Mouse (Mus musculus) intestine, embryonic 14.5 days (tissue): Measurements from ENCODE around the gene Olfr1349. TPM values are rescaled to one million over a fixed set of nuclear protein-coding genes. Genes with fewer than 3 reads are reported as not detected.
"Not testable (repeated sequence)": the region's sequence is repeated elsewhere in the genome, so short reads cannot be mapped to it uniquely, and the experiment has no call there.

ENCODE experiments used
- ATAC-seq: fragments of 200-750 bp; cut with Nextera tagmentation; replicated peaks from 2 replicates; pipeline ENCODE4 v1.8.0; 2017; ENCODE audit warnings: low read depth, moderate number of reproducible peaks, moderate TSS enrichment, moderate library complexity; ENCODE audit not compliant: low FRiP score, low TSS enrichment
- DNase-seq: peaks from one replicate; pipeline ENCODE4 v3.0.0-alpha.2; 2018; ENCODE audit warnings: low spot score
- H3K27ac ChIP-seq: fragments of 300-500 bp; sonication (generic); 2 replicates; pipeline ENCODE4 v1.5.1; 2014; ENCODE audit warnings: low read depth, mild to moderate bottlenecking, control low read depth
- H3K27me3 ChIP-seq: fragments of 300-500 bp; sonication (generic); replicated peaks from 2 replicates; pipeline ENCODE4 v1.6.1; 2014; ENCODE audit warnings: low read length, control low read depth; ENCODE audit not compliant: control insufficient read depth, insufficient read depth
- H3K36me3 ChIP-seq: fragments of 300-500 bp; sonication (generic); 2 replicates; pipeline ENCODE4 v1.6.1; 2014; ENCODE audit warnings: low read length, control low read depth; ENCODE audit not compliant: control insufficient read depth, insufficient read depth
- H3K4me1 ChIP-seq: fragments of 300-500 bp; sonication (generic); replicated peaks from 2 replicates; pipeline ENCODE4 v1.6.1; 2014; ENCODE audit warnings: low read length, control low read depth, mixed read lengths; ENCODE audit not compliant: control insufficient read depth, insufficient read depth
- H3K4me2 ChIP-seq: fragments of 300-500 bp; sonication (generic); 2 replicates; pipeline ENCODE4 v1.6.1; 2014; ENCODE audit warnings: low read length
- H3K4me3 ChIP-seq: fragments of 300-500 bp; sonication (generic); 2 replicates; pipeline ENCODE4 v1.5.1; 2014; ENCODE audit warnings: low read depth, low read length, control low read depth, mixed read lengths
- H3K9ac ChIP-seq: fragments of 300-500 bp; sonication (generic); 2 replicates; pipeline ENCODE4 v1.6.1; 2014; ENCODE audit warnings: mild to moderate bottlenecking, low read length
- H3K9me3 ChIP-seq: fragments of 300-500 bp; sonication (generic); 2 replicates; pipeline ENCODE4 v1.6.1; 2016; ENCODE audit warnings: low read length, control low read depth; ENCODE audit not compliant: control insufficient read depth
- WGBS: fragments of 180-500 bp; shearing (Covaris S2); extraction: QIAGEN DNeasy Blood & Tissue Kit; methylation state at CpG from one replicate; pipeline ENCODE4 v1.1.7; 2014; 5-methylcytosine and 5-hydroxymethylcytosine counted together
- polyA plus RNA-seq: library from polyadenylated mRNA; unstranded; fragments of >200 nt; fragmentation: Nextera tagmentation; extraction: Ambion mirVana; gene quantifications from 2 replicates; pipeline ENCODE4 v1.2.1, GENCODE M21; 2014

The Olfr1349 gene
- not detected in 2 replicates for polyA plus RNA-seq

DNA sequence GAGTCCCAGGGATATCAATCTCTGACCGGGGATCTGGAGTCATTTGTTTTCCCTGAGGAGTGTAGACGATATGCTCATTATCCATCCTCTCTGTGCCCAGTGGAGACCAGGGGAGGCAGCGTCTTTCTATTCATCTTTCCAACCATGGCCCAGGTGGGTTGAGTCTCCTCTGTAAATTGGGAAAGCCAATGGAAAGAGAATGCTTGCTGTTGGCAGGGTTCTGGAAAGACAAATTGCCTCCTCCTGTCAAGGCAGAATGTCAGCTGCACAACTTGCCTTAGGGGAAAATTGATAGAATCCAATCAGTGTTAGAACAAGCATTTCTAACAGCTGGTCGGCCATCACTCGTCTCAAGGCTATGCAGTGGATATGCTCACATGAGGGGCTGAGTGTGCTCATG is at the start of gene Olfr1349:
Gene Olfr1349 (minus strand): TSS at position 101 of the 400 bp plus-strand sequence.
- no peak within 1 kb of the TSS for H3K9ac ChIP-seq
- H3K4me1 ChIP-seq: no peaks in the 10 kb centered on the region
- no peak within 1 kb of the TSS for H3K27ac ChIP-seq
- H3K36me3 ChIP-seq: no peaks in the 10 kb centered on the region
- no peak for ATAC-seq
- no peaks in the 10 kb centered on the region for H3K9me3 ChIP-seq
- H3K4me2 ChIP-seq: no peak within 1 kb of the TSS
- DNase-seq: no peak
- H3K27me3 ChIP-seq: no peaks in the 10 kb centered on the region
- no peak within 1 kb of the TSS for H3K4me3 ChIP-seq
- WGBS: 82% methylated on average over 5 of the region's 5 CpGs

DNA sequence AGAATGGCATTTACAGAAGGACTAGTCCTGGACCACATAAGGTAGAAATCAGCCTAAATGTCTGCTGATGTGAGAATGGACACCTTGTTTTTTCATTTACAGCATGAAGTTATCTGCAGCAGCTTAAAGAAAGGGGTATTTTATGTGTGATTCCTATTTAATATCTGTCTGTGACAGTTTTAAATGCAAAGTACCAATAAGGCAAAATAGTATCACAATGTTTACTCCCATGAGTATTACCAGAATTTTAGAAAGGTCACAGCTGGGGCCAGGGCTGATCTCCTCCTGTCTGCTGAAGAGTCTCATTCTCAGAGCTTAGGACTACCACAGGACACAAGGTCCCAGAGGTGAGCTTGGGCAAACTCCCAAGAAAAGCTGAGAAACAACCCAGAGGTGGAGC is 41.8 kb upstream of the Olfr1349 start, which contains the start of gene Olfr1350:
Gene Olfr1350 (plus strand): TSS at position 301 of the 400 bp plus-strand sequence.
- H3K27me3 ChIP-seq: no peaks in the 10 kb centered on the region
- no peaks in the 10 kb centered on the region for H3K9me3 ChIP-seq
- no peak within 1 kb of the TSS for H3K9ac ChIP-seq
- DNase-seq: no peak
- no peaks in the 10 kb centered on the region for H3K36me3 ChIP-seq
- no peaks in the 10 kb centered on the region for H3K4me1 ChIP-seq
- H3K27ac ChIP-seq: no peak within 1 kb of the TSS
- H3K4me3 ChIP-seq: no peak within 1 kb of the TSS
- H3K4me2 ChIP-seq: no peak within 1 kb of the TSS
- ATAC-seq: no peak

- WGBS: 69% methylated on average over 5 of the region's 5 CpGs
- no peak for DNase-seq
These were observed 3.4 kb upstream of the Olfr1349 start for GRCm38 (mm10) chr7:6526141-6526540.

DNA sequence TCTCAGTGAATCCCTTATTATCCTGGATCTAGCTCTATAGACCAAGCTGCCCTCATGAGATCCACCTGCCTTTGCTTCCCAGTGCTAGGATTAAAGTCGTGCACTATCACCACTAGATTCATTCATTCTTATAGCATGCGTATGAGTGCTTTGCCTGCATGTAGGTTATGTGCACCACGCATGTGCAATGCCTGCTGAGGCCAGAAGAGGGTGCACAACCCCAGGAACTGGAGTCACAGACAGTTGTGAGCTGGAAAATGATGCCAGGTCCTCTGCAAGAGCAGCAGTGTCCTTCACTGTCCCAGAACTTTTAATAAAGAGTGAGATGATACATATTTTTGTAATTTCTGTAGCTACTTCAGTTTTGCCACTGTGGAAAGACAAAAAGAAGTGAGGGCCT is 2.3 kb upstream of the Olfr1349 start:
- DNase-seq (no peak), ATAC-seq (no peak)
- H3K27me3 ChIP-seq: no peaks in the 10 kb centered on the region
- H3K9ac ChIP-seq: no peak overlapping the region
- no peak overlapping the region for H3K4me2 ChIP-seq
- no peaks in the 10 kb centered on the region for H3K36me3 ChIP-seq
- no peaks in the 10 kb centered on the region for H3K4me1 ChIP-seq
- H3K4me3 ChIP-seq: no peak overlapping the region
- WGBS: 52% methylated on average over 3 of the region's 3 CpGs
- no peaks in the 10 kb centered on the region for H3K9me3 ChIP-seq
- no peak overlapping the region for H3K27ac ChIP-seq

More at GRCm38 (mm10) chr7:6526141-6526540, 3.4 kb upstream of the Olfr1349 start:
- Histone ChIP-seq H3K36me3 (no peaks in the 10 kb centered on the region), H3K27ac (no peak overlapping the region), H3K27me3 (no peaks in the 10 kb centered on the region), H3K4me2 (no peak overlapping the region), H3K9ac (no peak overlapping the region), H3K4me3 (no peak overlapping the region), H3K4me1 (no peaks in the 10 kb centered on the region), H3K9me3 (no peaks in the 10 kb centered on the region)
- no peak for ATAC-seq

GRCm38 (mm10) chr7:6521666-6522065 is 1.1 kb downstream of the Olfr1349 start:
- DNase-seq (no peak), ATAC-seq (no peak)
- Histone ChIP-seq H3K36me3 (no peaks in the 10 kb centered on the region), H3K27ac (no peak overlapping the region), H3K4me3 (no peak overlapping the region), H3K9ac (no peak overlapping the region), H3K4me2 (no peak overlapping the region), H3K4me1 (no peaks in the 10 kb centered on the region), H3K27me3 (no peaks in the 10 kb centered on the region), H3K9me3 (no peaks in the 10 kb centered on the region)
- 26% methylated on average over 1 of the region's 1 CpGs for WGBS

DNA sequence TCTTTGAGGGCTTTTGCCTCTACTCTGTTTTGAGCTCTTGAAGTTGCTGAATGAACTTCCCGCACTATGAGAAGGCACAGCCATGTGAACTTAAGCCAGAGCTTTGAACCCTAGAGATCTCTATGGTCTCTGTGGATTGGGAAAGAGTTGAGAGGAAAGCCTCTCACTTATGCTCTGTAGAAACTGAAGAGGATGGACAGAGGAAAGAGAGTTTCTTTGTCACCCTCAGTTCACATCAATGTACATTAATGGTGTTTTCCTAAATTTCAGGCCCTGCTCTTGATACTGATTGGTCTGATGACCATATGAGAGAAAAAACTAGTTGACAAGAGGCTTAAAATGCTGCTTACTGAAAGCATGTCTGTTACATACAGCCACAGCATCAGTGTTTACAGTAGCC is 14.1 kb downstream of the Olfr1349 start, which contains the start of gene Olfr1348:
Gene Olfr1348 (minus strand): TSS at position 101 of the 400 bp plus-strand sequence.
- ATAC-seq (no peak), DNase-seq (no peak)
- H3K27ac ChIP-seq: no peak within 1 kb of the TSS
- H3K27me3 ChIP-seq: no peaks in the 10 kb centered on the region
- no peak within 1 kb of the TSS for H3K9ac ChIP-seq
- no peak within 1 kb of the TSS for H3K4me3 ChIP-seq
- no peaks in the 10 kb centered on the region for H3K9me3 ChIP-seq
- 78% methylated on average over 1 of the region's 1 CpGs for WGBS
- H3K36me3 ChIP-seq: no peaks in the 10 kb centered on the region
- H3K4me1 ChIP-seq: no peaks in the 10 kb centered on the region
- H3K4me2 ChIP-seq: no peak within 1 kb of the TSS

DNA sequence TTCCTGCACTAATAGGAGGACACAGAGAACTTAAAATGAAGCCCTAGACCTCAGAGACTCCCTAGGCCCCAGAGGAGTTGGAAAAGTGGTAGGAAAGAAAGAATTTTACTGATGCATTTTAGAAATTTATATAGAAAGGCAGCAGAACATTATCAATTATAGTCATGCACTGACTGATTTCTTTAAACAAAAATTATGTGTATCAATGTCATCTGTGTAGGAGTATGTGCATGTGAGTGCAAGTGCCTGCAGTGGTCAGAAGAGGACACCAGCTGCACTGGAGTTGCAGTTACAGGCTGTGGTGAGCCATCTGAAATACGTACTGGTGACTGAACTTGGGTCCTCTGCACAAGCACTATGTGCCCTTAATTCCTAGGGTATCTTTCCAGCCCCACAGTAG is 23.1 kb downstream of the Olfr1349 start, which contains the start of gene Olfr1347:
Gene Olfr1347 (minus strand): TSS at position 101 of the 400 bp plus-strand sequence.
- Histone ChIP-seq H3K36me3 (no peaks in the 10 kb centered on the region), H3K4me3 (no peak within 1 kb of the TSS), H3K9me3 (no peaks in the 10 kb centered on the region), H3K4me2 (no peak within 1 kb of the TSS), H3K27ac (no peak within 1 kb of the TSS), H3K4me1 (no peaks in the 10 kb centered on the region), H3K27me3 (no peaks in the 10 kb centered on the region), H3K9ac (no peak within 1 kb of the TSS)
- DNase-seq (no peak), ATAC-seq (no peak)
- WGBS: 63% methylated on average over 1 of the region's 1 CpGs

DNA sequence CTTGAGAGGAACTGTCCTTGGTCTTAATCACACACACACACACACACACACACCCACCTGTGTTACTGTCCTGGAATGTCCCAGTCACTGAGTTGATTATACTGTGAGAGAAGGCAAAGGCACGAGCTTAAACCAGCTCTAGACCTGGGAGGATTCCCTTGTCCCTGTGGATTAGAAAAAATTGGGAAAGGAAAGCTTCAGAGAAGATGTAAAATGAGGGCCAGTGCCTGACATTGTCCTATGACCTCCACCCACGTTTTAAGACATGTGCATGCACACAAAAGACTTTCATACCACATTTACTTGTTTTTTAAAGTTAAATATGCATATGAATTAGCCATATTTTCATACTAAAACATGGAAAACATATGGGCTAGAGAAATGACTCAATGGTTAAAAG is 35.9 kb downstream of the Olfr1349 start, which contains the start of gene Olfr5:
Gene Olfr5 (minus strand): TSS at position 101 of the 400 bp plus-strand sequence.
- H3K9ac ChIP-seq: no peak within 1 kb of the TSS
- WGBS: 28% methylated on average over 2 of the region's 2 CpGs
- no peaks in the 10 kb centered on the region for H3K9me3 ChIP-seq
- DNase-seq (no peak), ATAC-seq (no peak)
- no peaks in the 10 kb centered on the region for H3K27me3 ChIP-seq
- no peak within 1 kb of the TSS for H3K27ac ChIP-seq
- no peak within 1 kb of the TSS for H3K4me2 ChIP-seq
- H3K4me1 ChIP-seq: no peaks in the 10 kb centered on the region
- no peak within 1 kb of the TSS for H3K4me3 ChIP-seq
- no peaks in the 10 kb centered on the region for H3K36me3 ChIP-seq

DNA sequence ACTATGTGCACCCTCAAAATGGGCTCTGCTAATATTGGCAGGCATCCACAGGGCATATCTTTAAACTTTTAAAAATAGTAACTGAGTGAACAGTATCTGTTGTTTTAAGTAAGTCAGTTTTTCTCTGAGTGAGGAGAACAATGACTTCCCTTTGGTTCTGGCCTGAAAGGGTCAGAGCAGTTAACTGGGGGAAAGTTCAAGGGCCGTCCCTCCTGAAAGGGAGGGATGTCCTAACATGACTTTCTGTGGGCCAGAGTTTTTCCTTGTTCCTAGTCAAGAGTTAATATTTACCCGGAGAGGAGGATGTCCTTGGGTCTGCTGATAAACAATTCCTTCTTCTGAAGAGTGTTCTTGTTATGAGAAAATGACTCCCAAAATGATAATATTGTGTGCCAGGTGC is 45.1 kb downstream of the Olfr1349 start:
- H3K4me1 ChIP-seq, H3K9me3 ChIP-seq, H3K27me3 ChIP-seq, H3K4me3 ChIP-seq, H3K4me2 ChIP-seq, DNase-seq, H3K36me3 ChIP-seq, H3K9ac ChIP-seq, H3K27ac ChIP-seq, ATAC-seq: not testable (repeated sequence)
- WGBS: 65% methylated on average over 2 of the region's 2 CpGs
